Mouse (Mus musculus) gastrocnemius, postnatal 14 days (tissue): ENCODE results near the gene Slc43a1. TPM values are rescaled to one million over a fixed set of nuclear protein-coding genes. Genes with fewer than 3 reads are reported as not detected.
"Not testable (repeated sequence)": the region's sequence is repeated elsewhere in the genome, so short reads cannot be mapped to it uniquely, and the experiment has no call there.

Experiments
- DNase-seq: peaks from one replicate; pipeline ENCODE4 v3.0.0; 2021; ENCODE audit warnings: mixed read lengths
- intact Hi-C: fragments of 180-260 bp; cut with DNase I; formaldehyde crosslinking; loops from one replicate; pipeline ENCODE4 v1.15.1; 2025; ENCODE audit warnings: low total_unique reads
- long read RNA-seq, 2 experiments: library from polyadenylated mRNA; stranded (forward); transcript quantifications; one replicate each; pipeline ENCODE4 v2.0.0; 2021
- total RNA-seq, 2 experiments: library from RNA; stranded (reverse); gene quantifications; 2 replicates each; pipeline ENCODE4 v1.2.3; 2021

Slc43a1 gene
- 10 to 100 TPM in 1 of 2 experiments, 1 to 10 TPM in 1; 6.2 to 16.1 TPM for total RNA-seq
- long read RNA-seq, experiment 1, transcript Slc43a1-204 (15 exons, 3,089 nt), result major isoform, 5 of 8 reads
- long read RNA-seq, experiment 1, partial matches to known transcripts, result 0 of 8 reads
- long read RNA-seq, experiment 1, other reads (novel, unspliced or antisense), result 3 of 8 reads
- long read RNA-seq, experiment 2, partial matches to known transcripts, result 0 of 14 reads
- long read RNA-seq, experiment 2, other reads (novel, unspliced or antisense), result 9 of 14 reads

GRCm38 (mm10) chr2:84838593-84838949 is at the start of gene Slc43a1:
TSS of gene Slc43a1 (plus strand) at chr2:84838850.
- no peak for DNase-seq
- intact Hi-C loops, result no loop called here

- intact Hi-C loops, result no loop called here
- no peak for DNase-seq
Observed at GRCm38 (mm10) chr2:84790418-84790817, 48.2 kb upstream of the Slc43a1 start.

- DNase-seq, result no peak
Observed at GRCm38 (mm10) chr2:84792516-84792915, 46.1 kb upstream of the Slc43a1 start.

GRCm38 (mm10) chr2:84793154-84793553 is 45.5 kb upstream of the Slc43a1 start:
- intact Hi-C loops, result no loop called here
- DNase-seq, result no peak

More at GRCm38 (mm10) chr2:84792516-84792915, 46.1 kb upstream of the Slc43a1 start:
- intact Hi-C loops, result no loop called here

GRCm38 (mm10) chr2:84793871-84794270 is 44.8 kb upstream of the Slc43a1 start:
- intact Hi-C loops, result no loop called here
- DNase-seq, result no peak

GRCm38 (mm10) chr2:84797833-84798492 is 40.7 kb upstream of the Slc43a1 start:
- DNase-seq, result peak; percentile 73
- intact Hi-C loops, result loop anchor here (5.0 kb wide), 1 partner anchor 56 kb away; the partner anchor contains the start of gene Gm19426

- DNase-seq, result peak; percentile 71
- intact Hi-C loops, result loop anchor here (5.0 kb wide), 1 partner anchor 56 kb away; the partner anchor contains the start of gene Gm19426
Observed at GRCm38 (mm10) chr2:84798493-84798921, 40.1 kb upstream of the Slc43a1 start, which contains the start of gene Ube2l6. TSS of gene Ube2l6 (plus strand) at chr2:84798828.

GRCm38 (mm10) chr2:84799041-84799561 is 39.5 kb upstream of the Slc43a1 start:
- intact Hi-C loops, result loop anchor here (5.0 kb wide), 1 partner anchor 57 kb away; the partner anchor contains the start of gene Gm19426
- peak; percentile 52 for DNase-seq

GRCm38 (mm10) chr2:84800304-84800703 is 38.3 kb upstream of the Slc43a1 start:
- no peak for DNase-seq
- intact Hi-C loops, result no loop called here

- DNase-seq, intact Hi-C loops: not testable (repeated sequence)
Observed at GRCm38 (mm10) chr2:84801223-84801622, 37.4 kb upstream of the Slc43a1 start.

- intact Hi-C loops, result no loop called here
- DNase-seq, result no peak
Observed at GRCm38 (mm10) chr2:84803963-84804362, 34.7 kb upstream of the Slc43a1 start.

GRCm38 (mm10) chr2:84806546-84806945 is 32.1 kb upstream of the Slc43a1 start:
- intact Hi-C loops, result no loop called here
- DNase-seq, result no peak

GRCm38 (mm10) chr2:84809330-84809729 is 29.3 kb upstream of the Slc43a1 start:
- DNase-seq, result no peak
- intact Hi-C loops, result no loop called here

- intact Hi-C loops, result no loop called here
- DNase-seq, result no peak
Observed at GRCm38 (mm10) chr2:84810526-84810885, 28.1 kb upstream of the Slc43a1 start.

- DNase-seq, result peak; percentile 83
Observed at GRCm38 (mm10) chr2:84810886-84811577, 27.6 kb upstream of the Slc43a1 start.

GRCm38 (mm10) chr2:84811880-84812279 is 26.8 kb upstream of the Slc43a1 start:
- intact Hi-C loops, result no loop called here
- DNase-seq, result no peak

More at GRCm38 (mm10) chr2:84810886-84811577, 27.6 kb upstream of the Slc43a1 start:
- intact Hi-C loops, result no loop called here

- intact Hi-C loops, result no loop called here
Observed at GRCm38 (mm10) chr2:84812676-84813075, 26.0 kb upstream of the Slc43a1 start.

GRCm38 (mm10) chr2:84819861-84820260 is 18.8 kb upstream of the Slc43a1 start:
- DNase-seq, result no peak
- intact Hi-C loops, result no loop called here

More at GRCm38 (mm10) chr2:84812676-84813075, 26.0 kb upstream of the Slc43a1 start:
- DNase-seq, result no peak

- intact Hi-C loops, result no loop called here
- no peak for DNase-seq
Observed at GRCm38 (mm10) chr2:84822552-84822951, 16.1 kb upstream of the Slc43a1 start, which contains the start of gene Smtnl1. TSS of gene Smtnl1 (minus strand) at chr2:84822652.

- intact Hi-C loops, result no loop called here
- no peak for DNase-seq
Observed at GRCm38 (mm10) chr2:84823237-84823636, 15.4 kb upstream of the Slc43a1 start.
